In genomic region chr7:141772058-141772557, GRCm38 (mm10) we compare ENCODE assay signal across 23 mouse cellular contexts. TPM values are rescaled to one million over a fixed set of nuclear protein-coding genes. Genes with fewer than 3 reads are reported as not detected.
DNase-seq lines count a peak whose midpoint lies in the region; ATAC-seq lines count a peak whose summit lies in the region.
"Had no signal": no experiment of that assay in that cellular context is flagged by ENCODE, and none has a peak within 500 bp of the region (broad histone marks: within the 10 kb centered on the region; RNA-seq: fewer than 3 reads in every experiment).

No protein-coding gene starts in this region.

- no peaks in the 10 kb centered on the region for H3K9me3 ChIP-seq in liver, embryonic 12.5 days (replicated peaks)
- no peaks in the 10 kb centered on the region for H3K9me3 ChIP-seq in liver, embryonic 11.5 days (ENCODE audit: control insufficient read depth, low read length)
- H3K9me3 ChIP-seq in liver, embryonic 16.5 days (replicated peaks; ENCODE audit: control insufficient read depth, low read length) = peaks cover 2% of the 10 kb centered on the region; the same call in 1 of the 2 replicates

- H3K9ac ChIP-seq in liver, embryonic 12.5 days = peak overlapping the region; percentile 64
- no peak overlapping the region for H3K9ac ChIP-seq in liver, embryonic 11.5 days (ENCODE audit: low read depth, low read length)
- peak overlapping the region; percentile 71 for H3K9ac ChIP-seq in liver, embryonic 16.5 days (ENCODE audit: low read depth, low read length)
- H3K9ac ChIP-seq: midbrain, embryonic 12.5 days had no signal

- H3K36me3 ChIP-seq in liver, embryonic 12.5 days = no peaks in the 10 kb centered on the region
- H3K36me3 ChIP-seq in liver, embryonic 11.5 days (ENCODE audit: control insufficient read depth, insufficient read depth, low read length) = no peaks in the 10 kb centered on the region
- H3K36me3 ChIP-seq in liver, embryonic 16.5 days (ENCODE audit: control insufficient read depth, insufficient read depth) = no peaks in the 10 kb centered on the region
- H3K36me3 ChIP-seq: midbrain, embryonic 12.5 days had no signal

- peaks cover 75% of the 10 kb centered on the region for H3K4me1 ChIP-seq in liver, embryonic 12.5 days
- H3K4me1 ChIP-seq in liver, embryonic 11.5 days (replicated peaks; ENCODE audit: control insufficient read depth, insufficient read depth, low read length) = peaks cover 20% of the 10 kb centered on the region
- peaks cover 64% of the 10 kb centered on the region for H3K4me1 ChIP-seq in liver, embryonic 16.5 days (ENCODE audit: control insufficient read depth, low read depth, low read length)

- peak overlapping the region; percentile 90 for H3K27ac ChIP-seq in liver, embryonic 12.5 days
- no peak overlapping the region for H3K27ac ChIP-seq in liver, embryonic 11.5 days (ENCODE audit: low read depth, low read length)
- H3K27ac ChIP-seq in liver, embryonic 16.5 days (ENCODE audit: low read length) = peak overlapping the region; percentile 51; the same call in 1 of the 2 replicates
- H3K27ac ChIP-seq: midbrain, embryonic 12.5 days had no signal

- DNase-seq in liver, embryonic 11.5 days (ENCODE audit: low spot score) = no peak
- peak; percentile 12 for DNase-seq in ES-CJ7 (ENCODE audit: low read depth, low spot score)
- peak; percentile 13 for DNase-seq in ZHBTc4 (ENCODE audit: low read depth, low spot score)
- no peak for DNase-seq in layer of hippocampus, adult 8-10 months (ENCODE audit: low spot score in 2 of 2)
- no peak for DNase-seq in thymus, postnatal 14 days
- DNase-seq: adrenal gland, adult 8-10 months; cerebellum, adult 11-12 months; cerebellum, postnatal 25 days; embryo, embryonic 11 days; kidney, postnatal 4 days; right cerebral cortex, postnatal 25 days; thymus, postnatal 36 days had no signal

- no peak for ATAC-seq in liver, embryonic 12.5 days
- ATAC-seq in liver, embryonic 11.5 days (replicated peaks; ENCODE audit: low FRiP score) = no peak
- ATAC-seq in liver, embryonic 16.5 days (ENCODE audit: low read depth) = no peak
- ATAC-seq: forebrain, embryonic 14.5 days; lung, postnatal 0 days had no signal

- 63% methylated on average over 1 of the region's 1 CpGs for WGBS in liver, embryonic 12.5 days (ENCODE audit: insufficient replicate concordance)
- 59% methylated on average over 1 of the region's 1 CpGs for WGBS in liver, embryonic 11.5 days
- 70% methylated on average over 1 of the region's 1 CpGs for WGBS in liver, embryonic 16.5 days (ENCODE audit: insufficient replicate concordance)

- H3K4me3 ChIP-seq in liver, embryonic 12.5 days = no peak overlapping the region
- no peak overlapping the region for H3K4me3 ChIP-seq in liver, embryonic 11.5 days (ENCODE audit: low read depth, low read length)
- no peak overlapping the region for H3K4me3 ChIP-seq in liver, embryonic 16.5 days (ENCODE audit: low read depth, low read length)
- H3K4me3 ChIP-seq: midbrain, embryonic 12.5 days; myocyte had no signal

- H3K4me2 ChIP-seq in liver, embryonic 12.5 days = no peak overlapping the region; the same call in 1 of the 2 replicates
- no peak overlapping the region for H3K4me2 ChIP-seq in liver, embryonic 11.5 days
- H3K4me2 ChIP-seq in liver, embryonic 16.5 days (ENCODE audit: low read depth, low read length) = no peak overlapping the region
- H3K4me2 ChIP-seq: midbrain, embryonic 12.5 days had no signal

- peaks cover 34% of the 10 kb centered on the region for H3K27me3 ChIP-seq in liver, embryonic 12.5 days (replicated peaks)
- H3K27me3 ChIP-seq in liver, embryonic 11.5 days (replicated peaks; ENCODE audit: control insufficient read depth, insufficient read depth, low read length) = 0 out of 2 replicates have a peak, but pooled peaks cover 5% of the 10 kb centered on the region
- H3K27me3 ChIP-seq in liver, embryonic 16.5 days (ENCODE audit: control insufficient read depth, insufficient read depth, low read depth, low read length) = no peaks in the 10 kb centered on the region
- H3K27me3 ChIP-seq: midbrain, embryonic 12.5 days had no signal

RNA-seq across cellular contexts. Expression of gene Muc5ac, which starts 16.7 kb away (rescaled TPM):
- not detected in 2 replicates for polyA plus RNA-seq in liver, embryonic 12.5 days (2016; fragmentation: Nextera tagmentation; extraction: Ambion mirVana)
- polyA plus RNA-seq in liver, embryonic 11.5 days (2014; fragmentation: Nextera tagmentation; extraction: Ambion mirVana) = not detected in 2 replicates
- not detected in 2 replicates for polyA plus RNA-seq in liver, embryonic 16.5 days (2015; fragmentation: Nextera tagmentation; extraction: Ambion mirVana)
- total RNA-seq in layer of hippocampus, adult 8-10 months (2022) = under 1 TPM in 1 of 4 experiments, not detected in 3; 0.04 TPM
- total RNA-seq: adrenal gland, adult 8-10 months; gastrocnemius, postnatal 4 days; layer of hippocampus, postnatal 10 days had no signal
- polyA plus RNA-seq: forebrain, embryonic 14.5 days; kidney, embryonic 14.5 days; limb, embryonic 11.5 days; midbrain, embryonic 12.5 days; myocyte; neural tube, embryonic 14.5 days had no signal

Comparison
In these comparisons a context has a peak if more than half of its experiments do, and no peak if none do; other contexts are left out.
1. DNase-seq: peak in ES-CJ7 (single experiment) and ZHBTc4 (single experiment); none in liver, embryonic 11.5 days (single experiment), layer of hippocampus, adult 8-10 months (0 of 2) and thymus, postnatal 14 days (single experiment).